Mouse (Mus musculus): ENCODE measurements at regions not wholly inside any gene's neighbourhood (a gene's known extent, or its start where the extent isn't known, plus 50 kb on each side); places are given as distances from the start of the nearest gene placed in this dataset.
A peak's percentile ranks its signal among the peaks of the same experiment; 100 is the strongest.

- DNase-seq: no peak
Observed at GRCm38 (mm10) chr6:10354135-10354534, 1405.9 kb downstream of the Nxph1 start.

GRCm38 (mm10) chr6:10365138-10365537, 1416.9 kb downstream of the Nxph1 start:
- DNase-seq: no peak

GRCm38 (mm10) chr6:10374468-10374867, 1426.2 kb downstream of the Nxph1 start:
- DNase-seq: no peak

GRCm38 (mm10) chr6:10424636-10425035, 1476.4 kb downstream of the Nxph1 start:
- DNase-seq: no peak

- DNase-seq: peak; percentile 16 to 29
Observed at GRCm38 (mm10) chr6:10425506-10425905, 1477.3 kb downstream of the Nxph1 start.

GRCm38 (mm10) chr6:10443206-10443605, 1464.1 kb downstream of the Ndufa4 start:
- no peak for DNase-seq

- DNase-seq: no peak
Observed at GRCm38 (mm10) chr6:10456044-10456443, 1451.3 kb downstream of the Ndufa4 start.

GRCm38 (mm10) chr6:10468967-10469366, 1438.3 kb downstream of the Ndufa4 start:
- no peak for DNase-seq
